Mouse (Mus musculus): ENCODE measurements at regions not wholly inside any gene's neighbourhood (a gene's known extent, or its start where the extent isn't known, plus 50 kb on each side); places are given as distances from the start of the nearest gene placed in this dataset.

- no peak for DNase-seq (ENCODE audit: inconsistent age in 2 of 2, low spot score in 1 of 2)
Observed at GRCm38 (mm10) chr5:73918011-73918410, 150.2 kb downstream of the Usp46 start.

- peak in 1 of 2 experiments; percentile 28 for DNase-seq (ENCODE audit: inconsistent age in 2 of 2, low spot score in 1 of 2)
Observed at GRCm38 (mm10) chr5:73919936-73920335, 148.3 kb downstream of the Usp46 start.

- no peak for DNase-seq (ENCODE audit: inconsistent age in 2 of 2, low spot score in 1 of 2)
Observed at GRCm38 (mm10) chr5:73927534-73927933, 140.7 kb downstream of the Usp46 start.

DNA sequence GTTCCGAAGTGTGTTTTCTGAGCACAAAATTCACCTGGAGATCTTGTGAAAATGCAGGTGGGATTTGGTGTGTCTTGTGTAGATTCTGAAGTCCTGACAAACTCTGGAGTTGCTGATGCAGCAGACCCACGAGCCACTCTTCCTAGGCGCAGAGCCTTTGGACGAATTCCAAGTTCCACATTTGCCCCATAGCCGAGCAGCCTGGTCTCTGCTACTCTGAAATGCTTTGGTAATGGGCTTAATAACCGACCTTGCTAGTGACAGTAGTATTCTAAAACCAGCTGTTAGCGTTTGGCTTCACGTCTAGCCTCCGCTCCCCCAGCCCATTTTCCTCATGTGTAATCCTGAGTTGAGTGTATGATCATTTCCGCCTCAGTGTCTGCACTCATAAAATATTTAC lies 139.5 kb downstream of the Usp46 start:
- DNase-seq (ENCODE audit: inconsistent age in 2 of 2, low spot score in 1 of 2), result no peak

- DNase-seq (ENCODE audit: inconsistent age in 2 of 2, low spot score in 1 of 2), result no peak
Observed at GRCm38 (mm10) chr5:73930205-73930604, 138.0 kb downstream of the Usp46 start.

DNA sequence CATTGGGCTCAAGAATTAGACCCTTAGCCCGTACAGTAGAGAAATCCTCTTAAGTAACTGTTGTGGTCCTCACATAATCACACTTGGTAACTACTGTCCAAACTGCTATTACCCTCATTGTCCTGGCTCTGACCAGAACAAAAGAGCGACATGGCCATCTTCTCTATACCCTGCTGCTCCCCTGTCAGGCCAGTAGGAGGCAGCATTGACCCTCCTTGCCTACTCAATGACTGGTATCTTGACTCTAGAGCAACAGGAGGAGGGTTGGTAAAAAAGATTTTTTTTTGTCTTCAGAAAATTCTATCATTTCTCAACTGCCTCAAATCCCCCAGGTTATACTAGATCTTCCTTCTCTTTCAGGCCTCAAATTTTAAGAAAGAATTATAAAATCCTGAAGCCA lies 130.4 kb downstream of the Usp46 start:
- peak; percentile 23 to 73 for DNase-seq (ENCODE audit: inconsistent age in 2 of 2, low spot score in 1 of 2)

- DNase-seq (ENCODE audit: inconsistent age in 2 of 2, low spot score in 1 of 2), result peak in 1 of 2 experiments; percentile 32
Observed at GRCm38 (mm10) chr5:73938450-73938849, 129.8 kb downstream of the Usp46 start.

DNA sequence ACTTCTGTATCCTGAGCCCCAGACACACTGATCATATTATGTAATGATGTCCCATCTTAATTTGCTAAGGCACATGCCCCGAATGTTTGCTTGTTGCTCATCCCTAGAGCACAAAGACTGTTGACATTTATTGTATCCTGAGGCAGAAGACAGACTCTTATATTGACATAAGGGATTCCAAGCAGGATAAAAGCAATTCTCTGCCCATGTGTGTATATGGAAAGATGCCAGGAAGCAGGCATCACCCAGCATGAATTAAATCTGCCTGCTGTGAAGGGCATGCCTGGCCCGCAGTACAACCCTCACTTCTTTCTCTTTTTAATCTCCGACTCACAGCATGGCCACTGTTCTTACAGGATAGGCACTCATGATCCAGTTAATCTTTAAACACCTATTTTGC lies 125.3 kb downstream of the Usp46 start:
- DNase-seq (ENCODE audit: inconsistent age in 2 of 2, low spot score in 1 of 2), result no peak

DNA sequence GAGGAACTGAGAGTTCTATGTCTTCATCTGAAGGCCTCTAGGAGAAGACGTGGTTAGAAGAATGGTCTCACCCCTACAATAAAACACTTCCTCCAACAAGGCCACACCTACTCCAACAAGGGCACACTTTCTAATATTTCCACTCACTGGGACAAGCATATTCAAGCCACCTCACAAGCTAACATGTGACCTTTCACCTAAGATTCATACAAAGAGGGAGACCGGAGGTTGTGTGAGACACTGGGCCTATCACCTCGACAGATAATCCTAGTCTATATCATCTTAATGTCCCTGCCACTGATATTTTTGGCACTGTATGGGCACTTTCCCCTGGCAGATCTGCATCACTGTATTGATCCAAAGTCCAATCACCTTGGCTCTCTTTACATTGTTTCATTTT lies 122.6 kb downstream of the Usp46 start:
- no peak for DNase-seq (ENCODE audit: inconsistent age in 2 of 2, low spot score in 1 of 2)

GRCm38 (mm10) chr5:73946164-73946563 lies 122.1 kb downstream of the Usp46 start:
- no peak for DNase-seq (ENCODE audit: inconsistent age in 2 of 2, low spot score in 1 of 2)

DNA sequence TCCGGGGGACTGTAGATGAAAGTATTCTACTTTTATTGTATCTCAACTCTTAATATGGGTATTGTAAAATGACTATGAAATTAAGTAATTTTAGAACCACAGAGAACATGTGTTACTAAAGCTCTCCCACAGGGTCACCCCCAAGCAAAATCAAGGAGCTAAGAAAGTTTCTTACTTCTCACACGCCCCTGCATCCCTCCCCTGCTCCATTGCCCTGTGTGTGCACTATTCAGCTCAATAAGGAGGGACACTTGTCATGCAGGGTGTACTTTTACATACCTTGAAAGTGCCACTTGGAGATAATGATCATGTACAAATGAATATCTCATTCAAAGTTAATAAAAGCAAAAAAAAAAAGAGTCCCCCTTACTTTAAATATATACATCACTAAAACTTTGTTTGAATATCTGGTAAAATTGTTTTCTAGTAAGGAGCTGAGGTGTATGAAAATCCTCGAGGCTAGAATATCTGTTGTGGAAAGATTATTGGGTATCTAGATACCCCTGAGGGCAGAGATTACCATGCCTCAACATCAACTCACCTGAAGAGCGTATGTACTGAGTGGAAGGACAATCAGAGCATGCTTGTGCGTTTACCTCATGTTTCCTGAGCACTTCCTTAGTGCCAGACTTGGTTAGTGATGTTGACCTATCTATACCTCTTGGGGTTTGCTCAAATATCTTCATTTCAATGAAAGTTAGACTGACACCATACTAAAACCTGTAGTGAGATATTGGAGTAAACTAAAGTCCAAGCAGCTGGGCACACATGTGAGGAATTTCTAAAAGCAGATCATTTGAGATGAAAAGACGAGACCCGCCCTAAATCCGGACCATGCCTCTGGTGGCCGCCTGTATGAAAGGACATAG lies 120.0 kb downstream of the Usp46 start:
- DNase-seq (ENCODE audit: inconsistent age in 2 of 2, low spot score in 1 of 2), result no peak

Data from adrenal gland, adult (tissue).